Mouse (Mus musculus): ENCODE data around the gene Lamc1.

DNA sequence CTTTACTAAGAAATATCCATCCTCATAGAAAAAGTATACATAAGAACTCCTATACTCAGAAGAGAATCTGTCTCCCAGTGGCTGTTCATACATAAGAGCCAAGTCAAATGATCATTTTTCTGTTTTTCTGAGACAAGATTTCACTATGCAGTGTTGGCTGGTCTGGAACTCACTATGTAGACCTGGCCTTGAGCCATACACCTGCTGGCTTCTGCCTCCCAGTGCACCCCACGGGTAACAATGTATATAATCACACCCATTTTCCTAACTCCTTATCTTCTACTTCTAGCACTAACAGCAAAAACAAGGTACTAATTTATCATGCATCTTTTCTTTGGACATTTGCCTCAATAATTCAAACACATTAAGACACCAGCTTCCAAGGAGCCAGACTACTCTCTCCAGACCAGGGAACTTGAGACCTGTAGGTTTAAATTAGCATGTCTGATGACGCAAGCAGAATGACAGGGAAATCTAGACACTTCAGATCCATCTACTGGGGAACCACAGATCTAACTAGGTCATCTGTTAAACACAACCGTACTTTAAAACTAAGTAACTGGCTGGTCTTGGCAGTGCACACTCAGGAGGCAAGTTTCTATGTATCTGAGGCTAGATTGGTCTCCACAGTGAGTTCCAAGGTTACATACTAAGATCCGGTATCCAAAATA is 79.9 kb downstream of the Lamc1 start:
- no peak for TF ChIP-seq CTCF (IDR thresholded peaks at IDR 0.05; ENCODE audit: low read depth, low read length)
- no peak for TF ChIP-seq POLR2A (IDR thresholded peaks at IDR 0.05; ENCODE audit: borderline replicate concordance, low read depth, low read length)

All from bone marrow macrophage, adult 2 months (primary cell).